Mouse (Mus musculus) embryonic fibroblast, embryonic 13.5 days (primary cell): ENCODE results near the gene Zfp384.
A peak's percentile ranks its signal among the peaks of the same experiment; 100 is the strongest.

ENCODE experiments used
- CTCF ChIP-seq: IDR thresholded peaks from 2 replicates; pipeline ENCODE4 v1.5.1; 2011; ENCODE audit warnings: mild to moderate bottlenecking, control low read depth, low read length, moderate library complexity, borderline replicate concordance; ENCODE audit not compliant: insufficient read depth
- POLR2A ChIP-seq: IDR thresholded peaks from 2 replicates; pipeline ENCODE4 v1.6.1; 2011; ENCODE audit warnings: low read depth, mild to moderate bottlenecking, control low read depth, low read length, moderate library complexity

DNA sequence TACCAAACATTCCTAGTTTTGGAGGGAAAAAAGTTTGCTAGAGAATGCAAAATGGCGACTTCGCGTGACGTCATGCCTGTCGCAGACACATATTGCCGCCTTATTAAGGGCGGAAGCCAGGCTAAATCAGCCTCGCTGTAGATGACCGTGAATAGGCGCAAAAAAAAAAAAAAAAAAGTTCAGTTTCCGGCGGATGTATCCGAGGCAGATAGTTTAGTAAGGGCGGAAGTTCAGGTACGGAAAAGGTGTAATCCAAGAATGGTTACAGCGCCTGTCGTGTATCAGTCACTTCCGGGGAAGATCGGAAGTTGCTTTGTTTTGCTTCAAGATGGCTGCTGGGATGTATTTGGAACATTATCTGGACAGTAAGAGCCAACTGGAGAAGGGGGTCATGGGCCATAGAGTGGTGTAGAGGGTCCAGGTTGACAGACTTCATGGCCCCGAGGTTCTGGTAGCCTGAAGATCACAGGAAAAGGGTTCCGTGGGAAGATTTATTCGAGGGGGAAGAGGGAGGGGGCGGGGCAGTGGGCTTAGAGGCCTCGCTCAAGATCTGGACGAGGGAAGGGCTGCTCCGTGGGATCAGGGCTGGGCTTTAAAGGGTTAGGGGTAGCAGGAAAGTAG is 30.7 kb downstream of the Zfp384 start, which contains the start of gene Ing4:
- TF ChIP-seq CTCF (no peak), POLR2A (peak; percentile 58)
